Mouse (Mus musculus) liver, embryonic 14.5 days (tissue): ENCODE results near the gene Tnfsf14.

Experiments used
- CTCF ChIP-seq: IDR thresholded peaks from 2 replicates; pipeline ENCODE4 v1.5.1; 2016; ENCODE audit warnings: antibody characterized with exemption, low read depth, control low read depth
- EP300 ChIP-seq: IDR thresholded peaks from 2 replicates; pipeline ENCODE4 v1.6.1; 2016; ENCODE audit warnings: antibody characterized with exemption, low read depth

DNA sequence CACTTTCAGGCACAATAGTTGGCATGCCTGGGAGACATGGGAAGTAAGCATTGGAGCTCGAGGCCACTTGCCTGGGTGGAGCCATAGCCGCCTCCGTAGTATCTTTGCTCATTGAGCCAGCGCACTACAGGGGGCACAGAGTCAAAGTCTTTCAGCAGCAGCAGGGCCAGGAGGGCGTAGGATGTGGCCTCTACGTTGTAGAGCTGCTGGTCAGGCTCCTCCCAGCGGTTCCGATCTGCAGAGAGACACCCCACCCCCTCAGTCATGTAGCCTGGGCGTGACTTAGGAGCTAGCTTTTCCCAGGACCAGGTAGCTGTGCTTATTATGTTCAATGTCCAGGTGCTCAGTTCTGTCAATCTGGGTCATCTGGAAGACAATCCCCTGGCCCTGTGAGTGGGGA, 17.5 kb upstream of the Tnfsf14 start:
- TF ChIP-seq CTCF, result no peak
- TF ChIP-seq EP300, result no peak
